Mouse (Mus musculus) heart, adult 2 months (tissue): Measurements from ENCODE around the gene Sh3rf3.

Experiments used
- CTCF ChIP-seq: fragments of 200-600 bp; IDR thresholded peaks from 2 replicates; pipeline ENCODE4 v1.8.1; 2022; ENCODE audit warnings: antibody characterized with exemption, mild to moderate bottlenecking, moderate library complexity
- EP300 ChIP-seq: fragments of 200-500 bp; IDR thresholded peaks from 2 replicates; pipeline ENCODE4 v1.6.1; 2011; ENCODE audit warnings: low read depth, low read length, control low read depth; ENCODE audit not compliant: insufficient read depth

DNA sequence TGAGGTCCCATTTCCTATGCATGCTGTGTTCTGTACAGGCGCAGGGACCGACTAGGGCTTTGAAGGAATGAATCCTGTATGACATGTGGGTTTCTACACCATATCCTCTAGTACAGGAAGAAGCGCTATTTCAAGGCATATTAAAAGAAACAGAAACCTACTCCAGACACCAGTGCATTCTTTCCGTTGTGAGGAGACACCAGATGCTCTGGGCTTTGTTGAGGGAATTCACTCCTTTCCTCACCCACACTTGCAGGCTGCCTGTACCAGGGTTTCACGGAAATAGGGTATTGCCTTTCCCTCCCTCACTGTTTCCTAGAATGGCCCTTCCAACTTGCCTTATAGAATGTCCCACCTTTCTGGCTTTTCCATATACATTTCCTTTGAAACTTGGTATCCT lies 113.4 kb downstream of the Sh3rf3 start:
- TF ChIP-seq CTCF (no peak), EP300 (no peak)
